Mouse (Mus musculus) hindbrain, embryonic 15.5 days (tissue): ENCODE measurements at regions not wholly inside any gene's neighbourhood (a gene's known extent, or its start where the extent isn't known, plus 50 kb on each side); places are given as distances from the start of the nearest gene placed in this dataset.

Experiments
- ATAC-seq: fragments of 200-750 bp; cut with Nextera tagmentation; 2 replicates; pipeline ENCODE4 v1.8.0; 2017; ENCODE audit warnings: low read depth, moderate number of reproducible peaks, moderate TSS enrichment; ENCODE audit not compliant: low FRiP score
- H3K27ac ChIP-seq: fragments of 300-500 bp; sonication (generic); replicated peaks from 2 replicates; pipeline ENCODE4 v1.5.1; 2015; ENCODE audit warnings: mild to moderate bottlenecking, inconsistent platforms
- H3K27me3 ChIP-seq: fragments of 300-500 bp; sonication (generic); 2 replicates; pipeline ENCODE4 v1.6.1; 2015; ENCODE audit warnings: control low read depth, inconsistent platforms
- H3K36me3 ChIP-seq: fragments of 300-500 bp; sonication (generic); 2 replicates; pipeline ENCODE4 v1.6.1; 2015; ENCODE audit warnings: control low read depth, inconsistent platforms
- H3K4me1 ChIP-seq: fragments of 300-500 bp; sonication (generic); replicated peaks from 2 replicates; pipeline ENCODE4 v1.6.1; 2015; ENCODE audit warnings: control low read depth, inconsistent platforms
- H3K4me2 ChIP-seq: fragments of 300-500 bp; sonication (generic); 2 replicates; pipeline ENCODE4 v1.6.1; 2015; ENCODE audit warnings: moderate library complexity, mild to moderate bottlenecking, inconsistent platforms
- H3K4me3 ChIP-seq: fragments of 300-500 bp; sonication (generic); 2 replicates; pipeline ENCODE4 v1.5.1; 2015; ENCODE audit warnings: mild to moderate bottlenecking, inconsistent platforms
- H3K9ac ChIP-seq: fragments of 300-500 bp; sonication (generic); 2 replicates; pipeline ENCODE4 v1.6.1; 2015; ENCODE audit warnings: inconsistent platforms
- H3K9me3 ChIP-seq: fragments of 300-500 bp; sonication (generic); 2 replicates; pipeline ENCODE4 v1.6.1; 2016; ENCODE audit warnings: control low read depth, inconsistent platforms
- WGBS: fragments of 180-500 bp; shearing (Covaris S2); methylation state at CpG from one replicate; pipeline ENCODE4 v1.1.7; 2015; 5-methylcytosine and 5-hydroxymethylcytosine counted together

GRCm38 (mm10) chr10:66953976-66954505 is 141.9 kb upstream of the Jmjd1c start:
- ATAC-seq = no peak
- Histone ChIP-seq H3K27me3 (0 out of 2 replicates have a peak, but pooled peaks cover 2% of the 10 kb centered on the region), H3K4me2 (no peak overlapping the region), H3K9me3 (no peaks in the 10 kb centered on the region), H3K9ac (no peak overlapping the region), H3K4me3 (no peak overlapping the region), H3K4me1 (no peaks in the 10 kb centered on the region), H3K36me3 (no peaks in the 10 kb centered on the region), H3K27ac (no peak overlapping the region)
- 66% methylated on average over 4 of the region's 4 CpGs for WGBS

GRCm38 (mm10) chr10:66955430-66955829 is 140.5 kb upstream of the Jmjd1c start:
- no peaks in the 10 kb centered on the region for H3K4me1 ChIP-seq
- H3K27ac ChIP-seq = no peak overlapping the region
- H3K4me2 ChIP-seq = no peak overlapping the region
- H3K4me3 ChIP-seq = no peak overlapping the region
- ATAC-seq = no peak
- H3K27me3 ChIP-seq = 0 out of 2 replicates have a peak, but pooled peaks cover 2% of the 10 kb centered on the region
- H3K9ac ChIP-seq = no peak overlapping the region
- no peaks in the 10 kb centered on the region for H3K36me3 ChIP-seq
- 58% methylated on average over 5 of the region's 5 CpGs for WGBS
- H3K9me3 ChIP-seq = no peaks in the 10 kb centered on the region

GRCm38 (mm10) chr10:66956619-66957018 is 139.3 kb upstream of the Jmjd1c start:
- Histone ChIP-seq H3K27ac (no peak overlapping the region), H3K4me2 (no peak overlapping the region), H3K4me3 (no peak overlapping the region), H3K4me1 (no peaks in the 10 kb centered on the region), H3K36me3 (no peaks in the 10 kb centered on the region), H3K9ac (no peak overlapping the region), H3K27me3 (0 out of 2 replicates have a peak, but pooled peaks cover 2% of the 10 kb centered on the region), H3K9me3 (no peaks in the 10 kb centered on the region)
- 91% methylated on average over 4 of the region's 4 CpGs for WGBS
- ATAC-seq = no peak

- Histone ChIP-seq H3K9ac (no peak overlapping the region), H3K36me3 (no peaks in the 10 kb centered on the region), H3K27ac (no peak overlapping the region), H3K4me1 (no peaks in the 10 kb centered on the region), H3K27me3 (0 out of 2 replicates have a peak, but pooled peaks cover 2% of the 10 kb centered on the region), H3K4me2 (no peak overlapping the region), H3K9me3 (no peaks in the 10 kb centered on the region), H3K4me3 (no peak overlapping the region)
- 76% methylated on average over 4 of the region's 4 CpGs for WGBS
- no peak for ATAC-seq
Measured at GRCm38 (mm10) chr10:66957373-66957772, 138.6 kb upstream of the Jmjd1c start.
